Mouse (Mus musculus) lung, postnatal 0 days (tissue): Measurements from ENCODE around the gene Ccdc154. TPM values are rescaled to one million over a fixed set of nuclear protein-coding genes. Genes with fewer than 3 reads are reported as not detected.

ENCODE experiments used
- ATAC-seq: fragments of 200-750 bp; cut with Nextera tagmentation; 2 replicates; pipeline ENCODE4 v1.8.0; 2017; ENCODE audit warnings: moderate library complexity
- DNase-seq: peaks from one replicate; pipeline ENCODE4 v3.0.0-alpha.2; 2016; ENCODE audit warnings: low spot score
- H3K27ac ChIP-seq: fragments of 300-500 bp; sonication (generic); 2 replicates; pipeline ENCODE4 v1.5.1; 2014; ENCODE audit warnings: antibody characterized with exemption, mild to moderate bottlenecking, low read length, mixed read lengths
- H3K27me3 ChIP-seq: fragments of 300-500 bp; sonication (generic); replicated peaks from 2 replicates; pipeline ENCODE4 v1.6.1; 2014; ENCODE audit warnings: low read length, mixed read lengths; ENCODE audit not compliant: insufficient read depth
- H3K36me3 ChIP-seq: fragments of 300-500 bp; sonication (generic); 2 replicates; pipeline ENCODE4 v1.6.1; 2014; ENCODE audit warnings: low read length, mixed read lengths; ENCODE audit not compliant: insufficient read depth
- H3K4me1 ChIP-seq: fragments of 300-500 bp; sonication (generic); 2 replicates; pipeline ENCODE4 v1.6.1; 2014; ENCODE audit warnings: antibody characterized with exemption, low read depth, low read length, mixed read lengths; ENCODE audit not compliant: insufficient read depth
- H3K4me2 ChIP-seq: fragments of 300-500 bp; sonication (generic); replicated peaks from 2 replicates; pipeline ENCODE4 v1.6.1; 2014; ENCODE audit warnings: low read depth, mild to moderate bottlenecking, low read length, moderate library complexity, mixed read lengths
- H3K4me3 ChIP-seq: fragments of 300-500 bp; sonication (generic); 2 replicates; pipeline ENCODE4 v1.5.1; 2014; ENCODE audit warnings: low read depth, low read length
- H3K9ac ChIP-seq: fragments of 300-500 bp; sonication (generic); replicated peaks from 2 replicates; pipeline ENCODE4 v1.6.1; 2014; ENCODE audit warnings: low read depth, mild to moderate bottlenecking
- H3K9me3 ChIP-seq: fragments of 300-500 bp; sonication (generic); 2 replicates; pipeline ENCODE4 v1.6.1; 2016; ENCODE audit warnings: low read length, mixed read lengths
- CTCF ChIP-seq: IDR thresholded peaks from 2 replicates; pipeline ENCODE4 v1.5.1; 2016; ENCODE audit warnings: antibody characterized with exemption, mild to moderate bottlenecking
- EP300 ChIP-seq: IDR thresholded peaks from 2 replicates; pipeline ENCODE4 v1.6.1; 2016; ENCODE audit warnings: antibody characterized with exemption, mild to moderate bottlenecking, control low read depth
- WGBS: fragments of 180-500 bp; shearing (Covaris S2); extraction: QIAGEN DNeasy Blood & Tissue Kit; methylation state at CpG from one replicate; pipeline ENCODE4 v1.1.7; 2014; 5-methylcytosine and 5-hydroxymethylcytosine counted together
- polyA plus RNA-seq: library from polyadenylated mRNA; unstranded; fragments of >200 nt; fragmentation: Nextera tagmentation; extraction: Ambion mirVana; gene quantifications from 2 replicates; pipeline ENCODE4 v1.2.1, GENCODE M21; 2015

The Ccdc154 gene
- polyA plus RNA-seq, 1 experiment from 2014 or later, result 0.51 TPM

- WGBS, result 92% methylated on average over 4 of the region's 4 CpGs
- Histone ChIP-seq H3K4me2 (no peak overlapping the region), H3K27ac (no peak overlapping the region), H3K36me3 (peaks cover 41% of the 10 kb centered on the region), H3K9me3 (no peaks in the 10 kb centered on the region), H3K9ac (no peak overlapping the region), H3K4me3 (no peak overlapping the region), H3K4me1 (no peaks in the 10 kb centered on the region), H3K27me3 (no peaks in the 10 kb centered on the region)
- TF ChIP-seq EP300 (no peak), CTCF (no peak)
- DNase-seq (no peak), ATAC-seq (no peak)
Measured at GRCm38 (mm10) chr17:25202401-25202800, 40.1 kb downstream of the Ccdc154 start.

DNA sequence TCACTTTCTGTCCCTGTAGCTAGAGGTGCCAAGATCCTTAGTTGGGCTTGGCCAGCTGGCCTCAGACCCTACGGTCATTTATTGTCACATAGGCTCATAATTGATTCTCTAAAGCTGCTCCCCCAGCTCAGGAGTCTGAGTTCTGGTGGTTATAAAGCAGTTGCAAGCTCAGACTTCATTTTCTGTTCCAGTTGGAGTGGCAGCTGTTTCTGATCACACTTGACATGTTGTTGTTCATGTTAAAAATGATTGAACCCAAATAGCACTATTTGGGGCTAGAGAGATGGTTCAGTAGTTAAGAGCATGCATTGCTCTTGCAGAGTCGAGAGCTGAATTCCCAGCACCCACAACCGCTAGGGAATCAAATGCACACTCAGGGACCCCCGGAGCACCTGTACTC, 47.7 kb downstream of the Ccdc154 start:
- H3K36me3 ChIP-seq, result peaks cover 70% of the 10 kb centered on the region
- TF ChIP-seq EP300, result no peak
- TF ChIP-seq CTCF, result no peak
- no peak overlapping the region for H3K9ac ChIP-seq
- H3K4me3 ChIP-seq, result no peak overlapping the region
- 81% methylated on average over 4 of the region's 4 CpGs for WGBS
- H3K27ac ChIP-seq, result 0 out of 2 replicates have a peak overlapping the region, but pooled peaks have one; percentile 3
- no peaks in the 10 kb centered on the region for H3K27me3 ChIP-seq
- H3K4me2 ChIP-seq, result no peak overlapping the region
- H3K9me3 ChIP-seq, result no peaks in the 10 kb centered on the region
- ATAC-seq, result no peak
- H3K4me1 ChIP-seq, result no peaks in the 10 kb centered on the region
- DNase-seq, result no peak

DNA sequence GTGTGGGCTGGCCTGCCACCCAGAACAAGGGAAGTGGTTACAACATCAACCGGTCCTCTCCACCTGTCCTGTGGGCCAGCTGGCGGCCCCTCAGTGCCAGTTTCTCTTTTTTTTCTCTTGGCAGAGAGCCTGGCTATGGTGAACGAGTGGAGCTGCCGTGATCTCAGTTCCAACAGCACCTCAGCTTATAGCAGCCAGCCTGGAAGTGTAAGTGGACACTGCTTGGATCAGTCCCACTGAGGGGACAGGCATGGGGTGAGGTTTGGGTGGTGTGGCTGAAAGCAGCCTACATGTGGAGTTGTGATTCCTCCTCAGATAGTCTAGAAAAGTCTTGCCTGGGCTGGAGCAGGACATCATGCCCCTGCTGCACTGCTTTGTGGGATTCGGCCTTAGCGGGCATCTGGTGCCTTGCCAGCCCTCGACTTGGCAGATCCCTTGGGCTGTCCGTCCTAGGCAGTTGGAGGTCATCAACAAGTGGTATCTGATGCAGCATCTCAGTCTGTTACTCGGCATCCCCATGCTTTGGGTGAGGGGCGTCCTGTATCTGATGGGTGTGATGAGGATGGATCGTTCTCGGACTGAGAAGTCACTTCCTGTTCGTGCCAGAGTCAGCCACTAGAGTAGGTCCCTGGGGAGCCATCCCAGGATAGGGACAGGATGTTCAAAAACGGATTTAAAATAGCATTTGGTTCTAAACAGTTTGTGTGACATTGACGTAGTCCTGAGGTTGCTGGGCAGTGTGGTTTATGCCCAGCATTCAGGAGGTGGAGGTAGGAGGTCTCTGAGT, 48.6 kb downstream of the Ccdc154 start:
- Histone ChIP-seq H3K27ac (0 out of 2 replicates have a peak overlapping the region, but pooled peaks have one; percentile 8), H3K27me3 (no peaks in the 10 kb centered on the region), H3K4me1 (no peaks in the 10 kb centered on the region), H3K4me2 (no peak overlapping the region), H3K36me3 (peaks cover 69% of the 10 kb centered on the region), H3K9ac (no peak overlapping the region), H3K4me3 (no peak overlapping the region), H3K9me3 (no peaks in the 10 kb centered on the region)
- 75% methylated on average over 15 of the region's 15 CpGs for WGBS
- DNase-seq, result peak; percentile 22
- TF ChIP-seq EP300 (no peak), CTCF (no peak)
- peak; percentile 67 for ATAC-seq

DNA sequence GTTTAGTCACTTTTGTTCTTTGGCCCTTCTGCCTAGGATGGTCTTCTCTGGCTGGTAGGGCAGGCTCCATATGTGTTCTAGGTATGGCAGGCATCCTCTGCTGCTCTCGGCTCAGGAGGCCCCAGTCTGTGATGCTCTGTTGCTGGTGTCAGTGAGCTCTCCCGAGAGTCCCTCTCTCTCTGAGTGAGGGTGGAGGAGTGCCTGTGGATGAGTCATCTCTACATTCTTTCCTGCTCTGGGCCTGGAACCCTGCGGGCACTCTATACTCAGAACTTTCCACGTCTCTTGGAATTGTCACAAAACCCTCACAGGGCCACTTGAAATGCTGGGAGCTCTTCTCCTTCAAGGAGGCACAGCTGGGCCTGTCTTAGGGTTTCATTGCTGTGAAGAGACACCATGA, 49.4 kb downstream of the Ccdc154 start:
- Histone ChIP-seq H3K27ac (peak overlapping the region; percentile 64; the same call in 1 of the 2 replicates), H3K4me2 (no peak overlapping the region), H3K36me3 (peaks cover 70% of the 10 kb centered on the region), H3K27me3 (no peaks in the 10 kb centered on the region), H3K9ac (no peak overlapping the region), H3K4me1 (no peaks in the 10 kb centered on the region), H3K9me3 (no peaks in the 10 kb centered on the region), H3K4me3 (no peak overlapping the region)
- DNase-seq, result no peak
- TF ChIP-seq EP300 (no peak), CTCF (no peak)
- ATAC-seq, result peak; percentile 39; the same call in 1 of the 2 replicates
- WGBS, result 69% methylated on average over 4 of the region's 4 CpGs

GRCm38 (mm10) chr17:25215431-25215830, 53.2 kb downstream of the Ccdc154 start:
- Histone ChIP-seq H3K9me3 (no peaks in the 10 kb centered on the region), H3K9ac (no peak overlapping the region), H3K27me3 (no peaks in the 10 kb centered on the region), H3K27ac (no peak overlapping the region), H3K4me3 (no peak overlapping the region), H3K36me3 (peaks cover 41% of the 10 kb centered on the region), H3K4me1 (no peaks in the 10 kb centered on the region), H3K4me2 (no peak overlapping the region)
- 90% methylated on average over 3 of the region's 3 CpGs for WGBS
- no peak for ATAC-seq
- TF ChIP-seq EP300 (no peak), CTCF (no peak)
- DNase-seq, result no peak

GRCm38 (mm10) chr17:25218967-25219366, 56.7 kb downstream of the Ccdc154 start:
- no peak for ATAC-seq
- DNase-seq, result no peak

More at GRCm38 (mm10) chr17:25218967-25219366, 56.7 kb downstream of the Ccdc154 start:
- TF ChIP-seq EP300 (no peak), CTCF (no peak)
- 89% methylated on average over 9 of the region's 9 CpGs for WGBS
- no peak overlapping the region for H3K9ac ChIP-seq
- 0 out of 2 replicates have a peak, but pooled peaks cover 3% of the 10 kb centered on the region for H3K4me1 ChIP-seq
- H3K4me2 ChIP-seq, result no peak overlapping the region
- H3K36me3 ChIP-seq, result peaks cover 24% of the 10 kb centered on the region
- H3K9me3 ChIP-seq, result no peaks in the 10 kb centered on the region
- H3K4me3 ChIP-seq, result no peak overlapping the region
- H3K27me3 ChIP-seq, result no peaks in the 10 kb centered on the region
- no peak overlapping the region for H3K27ac ChIP-seq
